Mouse (Mus musculus) midbrain, embryonic 14.5 days (tissue): Measurements from ENCODE around the gene Dolk. TPM values are rescaled to one million over a fixed set of nuclear protein-coding genes. Genes with fewer than 3 reads are reported as not detected.

Experiments
- ATAC-seq: fragments of 200-750 bp; cut with Nextera tagmentation; 2 replicates; pipeline ENCODE4 v1.8.0; 2017; ENCODE audit warnings: moderate number of reproducible peaks, moderate library complexity; ENCODE audit not compliant: low FRiP score, low TSS enrichment
- DNase-seq: peaks from one replicate; pipeline ENCODE4 v3.0.0-alpha.2; 2015
- H3K27ac ChIP-seq: fragments of 300-500 bp; sonication (generic); replicated peaks from 2 replicates; pipeline ENCODE4 v1.5.1; 2014; ENCODE audit warnings: mild to moderate bottlenecking, low read depth, low read length, moderate library complexity
- H3K27me3 ChIP-seq: fragments of 300-500 bp; sonication (generic); 2 replicates; pipeline ENCODE4 v1.6.1; 2014; ENCODE audit warnings: low read length, control low read depth, mixed read lengths; ENCODE audit not compliant: control insufficient read depth, insufficient read depth
- H3K36me3 ChIP-seq: fragments of 300-500 bp; sonication (generic); 2 replicates; pipeline ENCODE4 v1.6.1; 2014; ENCODE audit warnings: low read length, control low read depth; ENCODE audit not compliant: control insufficient read depth, insufficient read depth
- H3K4me1 ChIP-seq: fragments of 300-500 bp; sonication (generic); 2 replicates; pipeline ENCODE4 v1.6.1; 2014; ENCODE audit warnings: mild to moderate bottlenecking, antibody characterized with exemption, low read length, control low read depth; ENCODE audit not compliant: control insufficient read depth, insufficient read depth
- H3K4me2 ChIP-seq: fragments of 300-500 bp; sonication (generic); 2 replicates; pipeline ENCODE4 v1.6.1; 2014; ENCODE audit warnings: mild to moderate bottlenecking, low read length, moderate library complexity
- H3K4me3 ChIP-seq: fragments of 300-500 bp; sonication (generic); replicated peaks from 2 replicates; pipeline ENCODE4 v1.5.1; 2014; ENCODE audit warnings: low read depth, low read length
- H3K9ac ChIP-seq: fragments of 300-500 bp; sonication (generic); replicated peaks from 2 replicates; pipeline ENCODE4 v1.6.1; 2014; ENCODE audit warnings: mild to moderate bottlenecking, low read length, moderate library complexity
- H3K9me3 ChIP-seq: fragments of 300-500 bp; sonication (generic); 2 replicates; pipeline ENCODE4 v1.6.1; 2016; ENCODE audit warnings: low read length, control low read depth, mixed read lengths; ENCODE audit not compliant: control insufficient read depth
- WGBS: fragments of 180-500 bp; shearing (Covaris S2); extraction: QIAGEN DNeasy Blood & Tissue Kit; methylation state at CpG from one replicate; pipeline ENCODE4 v1.1.7; 2014; 5-methylcytosine and 5-hydroxymethylcytosine counted together
- polyA plus RNA-seq: library from polyadenylated mRNA; unstranded; fragments of >200 nt; fragmentation: Nextera tagmentation; extraction: Ambion mirVana; gene quantifications from 2 replicates; pipeline ENCODE4 v1.2.1, GENCODE M21; 2014

Gene Dolk
- polyA plus RNA-seq, 1 experiment from 2014 or later = 32.7 TPM

DNA sequence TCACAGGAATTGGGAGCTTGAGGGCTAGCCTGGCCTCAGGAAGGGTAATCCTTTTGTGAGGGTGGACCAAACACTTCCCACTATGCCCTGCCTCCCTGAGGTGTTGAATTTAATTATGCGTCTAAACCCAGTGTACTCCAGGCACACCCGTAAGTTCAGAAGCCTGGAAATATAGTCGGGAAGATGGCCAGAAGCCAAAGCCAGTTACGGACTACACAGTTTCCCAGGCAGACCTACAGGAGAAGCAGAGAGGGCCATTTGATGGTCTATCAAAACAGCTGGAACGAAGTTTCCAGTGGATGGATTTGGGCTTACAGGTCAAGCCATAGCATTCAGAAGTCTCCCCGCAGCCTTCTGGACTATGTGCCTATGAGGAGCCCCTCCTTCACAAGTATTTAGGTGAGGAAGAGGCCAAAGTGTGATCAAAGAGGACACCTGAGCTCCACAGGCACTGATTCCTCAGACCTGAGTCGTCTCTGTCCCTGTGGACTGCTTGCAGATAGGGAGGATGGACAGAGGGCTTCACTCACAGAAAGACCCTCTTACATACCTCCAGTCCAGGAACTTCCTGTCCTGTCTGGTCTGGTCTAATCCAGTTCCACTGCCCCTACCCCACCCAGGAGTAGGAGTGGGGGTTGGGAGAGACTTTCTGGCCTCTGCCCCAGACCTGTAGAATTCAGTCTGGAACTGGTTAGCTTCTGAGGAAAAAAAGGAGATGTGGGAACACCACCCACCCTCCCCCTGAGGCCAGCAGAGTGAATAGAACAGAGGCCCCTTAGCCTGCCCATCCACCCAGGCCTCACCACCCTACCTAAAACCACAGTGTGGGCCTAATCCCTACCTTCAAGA, 21.2 kb downstream of the Dolk start:
- WGBS = 75% methylated on average over 7 of the region's 7 CpGs
- ATAC-seq = no peak
- Histone ChIP-seq H3K4me3 (no peak overlapping the region), H3K9ac (no peak overlapping the region), H3K9me3 (no peaks in the 10 kb centered on the region), H3K36me3 (peaks cover 57% of the 10 kb centered on the region), H3K27ac (peak overlapping the region; percentile 64), H3K4me2 (no peak overlapping the region), H3K27me3 (no peaks in the 10 kb centered on the region), H3K4me1 (0 out of 2 replicates have a peak, but pooled peaks cover 12% of the 10 kb centered on the region)
- no peak for DNase-seq

GRCm38 (mm10) chr2:30263811-30264210, 22.3 kb downstream of the Dolk start:
- DNase-seq = no peak
- Histone ChIP-seq H3K9ac (no peak overlapping the region), H3K4me1 (0 out of 2 replicates have a peak, but pooled peaks cover 12% of the 10 kb centered on the region), H3K4me3 (no peak overlapping the region), H3K9me3 (no peaks in the 10 kb centered on the region), H3K4me2 (no peak overlapping the region), H3K27me3 (no peaks in the 10 kb centered on the region), H3K36me3 (peaks cover 68% of the 10 kb centered on the region), H3K27ac (no peak overlapping the region)
- ATAC-seq = no peak
- WGBS = 95% methylated on average over 6 of the region's 6 CpGs

DNA sequence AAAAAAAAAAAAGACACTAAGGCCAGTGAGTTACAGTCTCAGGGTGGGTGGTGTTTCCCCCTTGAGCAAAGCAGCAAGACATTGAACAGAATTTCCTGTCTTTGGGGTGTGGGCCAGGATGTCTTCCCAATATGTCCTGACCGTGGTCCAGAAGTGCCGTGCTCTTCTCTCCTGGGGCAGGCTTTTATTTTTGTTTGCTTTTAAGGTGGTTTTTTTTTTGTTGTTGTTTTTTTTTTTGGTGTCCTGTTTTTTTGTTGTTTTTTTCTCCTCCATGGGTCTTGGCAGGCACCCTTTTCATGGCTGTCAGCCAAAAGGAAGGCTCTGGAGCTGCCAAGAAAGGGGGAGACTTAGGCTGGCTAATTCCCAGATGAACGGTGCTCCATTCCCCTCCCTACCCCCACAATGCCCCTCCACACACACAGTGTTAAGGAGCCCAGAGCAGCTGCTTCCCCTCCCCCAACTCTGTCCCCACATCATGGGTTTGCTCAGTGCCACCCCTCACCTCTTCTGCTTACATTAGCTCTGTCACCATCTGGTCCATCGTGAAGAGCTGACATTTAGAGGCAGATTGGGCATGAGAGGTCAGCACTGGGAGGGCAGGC, 23.2 kb downstream of the Dolk start:
- ATAC-seq = peak; percentile 53; the same call in 1 of the 2 replicates
- no peak overlapping the region for H3K4me3 ChIP-seq
- no peak overlapping the region for H3K4me2 ChIP-seq
- peaks cover 70% of the 10 kb centered on the region for H3K36me3 ChIP-seq
- peak; percentile 78 for DNase-seq
- no peaks in the 10 kb centered on the region for H3K27me3 ChIP-seq
- H3K27ac ChIP-seq = no peak overlapping the region
- no peaks in the 10 kb centered on the region for H3K9me3 ChIP-seq
- no peak overlapping the region for H3K9ac ChIP-seq
- 58% methylated on average over 4 of the region's 4 CpGs for WGBS
- 0 out of 2 replicates have a peak, but pooled peaks cover 12% of the 10 kb centered on the region for H3K4me1 ChIP-seq

GRCm38 (mm10) chr2:30261921-30262839, 24.0 kb downstream of the Dolk start:
- ATAC-seq (no peak), DNase-seq (no peak)
- no peaks in the 10 kb centered on the region for H3K9me3 ChIP-seq
- 0 out of 2 replicates have a peak, but pooled peaks cover 12% of the 10 kb centered on the region for H3K4me1 ChIP-seq
- 86% methylated on average over 18 of the region's 18 CpGs for WGBS
- no peaks in the 10 kb centered on the region for H3K27me3 ChIP-seq
- H3K36me3 ChIP-seq = peaks cover 77% of the 10 kb centered on the region
- H3K4me2 ChIP-seq = no peak overlapping the region
- no peak overlapping the region for H3K9ac ChIP-seq
- H3K4me3 ChIP-seq = no peak overlapping the region
- H3K27ac ChIP-seq = no peak overlapping the region

DNA sequence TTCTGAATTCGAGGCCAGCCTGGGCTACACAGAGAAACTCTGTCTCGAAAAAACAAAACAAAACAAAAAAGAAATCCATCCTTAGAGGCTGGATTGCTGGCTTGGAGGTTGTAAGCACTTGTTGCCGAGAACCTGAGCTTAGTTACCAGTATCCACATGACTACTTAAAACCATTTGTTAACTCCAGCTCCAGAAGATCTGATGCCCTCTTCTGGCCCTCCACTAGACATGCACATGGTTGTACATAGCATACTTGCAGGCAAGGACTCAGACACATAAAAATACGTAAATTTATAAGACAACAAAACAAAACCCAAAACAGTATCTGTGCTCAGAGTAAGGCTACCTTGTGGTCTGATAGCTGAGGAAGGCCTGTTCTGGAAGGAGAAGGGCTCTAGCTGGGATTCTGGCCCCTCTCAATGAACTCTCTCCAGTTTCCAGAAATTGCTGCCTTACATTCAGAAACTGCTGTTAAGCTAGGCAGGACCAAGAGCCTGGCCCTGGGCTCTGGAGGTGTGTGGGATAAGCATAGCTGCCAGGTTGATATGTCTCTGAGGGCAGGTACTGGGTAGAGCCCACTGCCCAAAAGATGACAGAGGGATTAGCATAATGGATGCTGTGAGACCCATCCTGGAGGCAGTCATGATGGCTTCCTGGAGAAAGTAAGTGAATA, 24.9 kb downstream of the Dolk start:
- Histone ChIP-seq H3K4me2 (no peak overlapping the region), H3K4me3 (no peak overlapping the region), H3K9me3 (no peaks in the 10 kb centered on the region), H3K27me3 (no peaks in the 10 kb centered on the region), H3K4me1 (0 out of 2 replicates have a peak, but pooled peaks cover 8% of the 10 kb centered on the region), H3K27ac (no peak overlapping the region), H3K36me3 (peaks cover 87% of the 10 kb centered on the region), H3K9ac (no peak overlapping the region)
- ATAC-seq (no peak), DNase-seq (no peak)
- 87% methylated on average over 4 of the region's 4 CpGs for whole genome bisulfite sequencing

DNA sequence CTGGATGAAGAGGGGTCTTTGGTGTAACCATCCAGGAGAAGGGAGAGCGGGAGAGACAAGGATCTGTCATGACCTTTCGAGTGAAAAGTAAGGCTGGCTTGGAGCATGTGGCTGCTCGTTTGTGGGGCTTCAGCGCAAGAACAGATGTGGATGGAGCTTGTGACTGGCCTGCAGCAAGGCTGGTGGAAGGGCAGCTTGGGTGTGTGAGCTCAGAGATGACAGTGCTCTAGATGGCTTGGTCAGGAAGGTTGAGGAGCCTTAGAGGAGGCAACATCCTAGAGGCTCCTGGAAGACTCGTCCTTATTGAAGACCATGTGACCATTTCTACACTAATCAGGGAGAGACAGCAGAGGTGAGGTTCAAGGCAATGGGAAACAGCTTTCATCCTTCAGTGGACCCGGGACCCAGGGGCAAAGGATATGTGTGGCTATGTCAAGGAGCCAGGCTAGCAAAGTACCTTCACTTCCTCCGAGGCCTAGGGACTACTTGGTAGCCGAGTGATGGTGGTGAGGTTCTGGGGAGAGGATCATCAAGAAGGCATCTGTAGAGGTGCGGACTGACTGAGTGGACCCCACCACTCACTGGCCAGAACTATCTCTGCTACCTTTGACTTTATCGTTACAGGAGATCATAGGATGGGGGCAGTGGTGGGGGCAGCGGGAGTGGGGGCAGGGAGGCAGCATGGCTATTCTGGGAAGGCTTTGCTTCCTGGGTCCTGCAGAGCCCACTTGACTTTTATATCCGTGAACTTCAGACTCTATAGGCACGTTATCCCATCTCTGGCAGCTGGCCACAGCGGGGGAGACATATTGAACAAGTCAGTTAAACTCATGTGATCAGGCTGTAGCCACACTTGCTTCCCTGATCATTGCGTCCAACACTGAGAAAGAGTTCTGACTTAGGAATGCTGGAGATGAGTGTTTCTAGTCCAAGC, 26.7 kb downstream of the Dolk start:
- 90% methylated on average over 15 of the region's 15 CpGs for WGBS
- Histone ChIP-seq H3K4me3 (no peak overlapping the region), H3K36me3 (peaks cover 94% of the 10 kb centered on the region), H3K27me3 (no peaks in the 10 kb centered on the region), H3K4me1 (no peaks in the 10 kb centered on the region), H3K9me3 (no peaks in the 10 kb centered on the region), H3K27ac (no peak overlapping the region), H3K9ac (no peak overlapping the region), H3K4me2 (no peak overlapping the region)
- no peak for ATAC-seq
- no peak for DNase-seq

DNA sequence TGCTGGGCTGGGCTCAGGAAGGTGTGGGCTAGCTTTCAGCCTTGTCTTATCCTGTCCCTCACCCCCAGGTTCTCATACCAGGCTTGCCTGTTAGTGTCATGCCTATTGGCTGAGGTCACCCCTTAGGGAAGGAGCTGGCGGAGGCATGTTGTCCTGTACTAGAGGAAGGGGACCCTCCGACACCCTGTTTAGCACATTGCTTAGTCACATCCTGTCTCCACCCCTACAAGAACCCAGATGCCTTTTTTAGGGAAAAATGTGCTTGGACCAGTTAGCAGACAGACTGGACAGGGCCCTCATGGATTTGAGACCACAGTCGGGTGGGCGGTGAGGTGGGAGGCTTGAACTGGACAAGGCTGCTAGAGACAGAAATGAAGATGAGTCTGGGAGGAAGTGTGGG, 27.5 kb downstream of the Dolk start:
- H3K9me3 ChIP-seq = no peaks in the 10 kb centered on the region
- H3K4me1 ChIP-seq = no peaks in the 10 kb centered on the region
- ATAC-seq (no peak), DNase-seq (no peak)
- no peaks in the 10 kb centered on the region for H3K27me3 ChIP-seq
- H3K36me3 ChIP-seq = peaks cover 86% of the 10 kb centered on the region
- H3K4me2 ChIP-seq = no peak overlapping the region
- no peak overlapping the region for H3K9ac ChIP-seq
- no peak overlapping the region for H3K27ac ChIP-seq
- WGBS = 95% methylated on average over 4 of the region's 4 CpGs
- no peak overlapping the region for H3K4me3 ChIP-seq
